Mouse (Mus musculus) hindbrain, postnatal 0 days (tissue): ENCODE results near the gene Tbc1d21. TPM values are rescaled to one million over a fixed set of nuclear protein-coding genes. Genes with fewer than 3 reads are reported as not detected.
A peak's percentile ranks its signal among the peaks of the same experiment; 100 is the strongest.

Experiments used
- ATAC-seq: fragments of 200-750 bp; cut with Nextera tagmentation; 2 replicates; pipeline ENCODE4 v1.8.0; 2017; ENCODE audit warnings: mild to moderate bottlenecking, moderate TSS enrichment, moderate library complexity
- DNase-seq: peaks from one replicate; pipeline ENCODE4 v3.0.0-alpha.2; 2015; ENCODE audit warnings: low spot score
- H3K27ac ChIP-seq: fragments of 300-500 bp; sonication (generic); 2 replicates; pipeline ENCODE4 v1.5.1; 2014; ENCODE audit warnings: mild to moderate bottlenecking
- H3K27me3 ChIP-seq: fragments of 300-500 bp; sonication (generic); 2 replicates; pipeline ENCODE4 v1.6.1; 2014; ENCODE audit warnings: low read length, mixed read lengths; ENCODE audit not compliant: insufficient read depth
- H3K36me3 ChIP-seq: fragments of 300-500 bp; sonication (generic); 2 replicates; pipeline ENCODE4 v1.6.1; 2014; ENCODE audit warnings: low read length, mixed read lengths; ENCODE audit not compliant: insufficient read depth
- H3K4me1 ChIP-seq: fragments of 300-500 bp; sonication (generic); 2 replicates; pipeline ENCODE4 v1.6.1; 2014; ENCODE audit warnings: antibody characterized with exemption, low read length, mixed read lengths; ENCODE audit not compliant: insufficient read depth
- H3K4me2 ChIP-seq: fragments of 300-500 bp; sonication (generic); 2 replicates; pipeline ENCODE4 v1.6.1; 2014; ENCODE audit warnings: low read depth, mild to moderate bottlenecking, low read length, moderate library complexity, mixed read lengths
- H3K4me3 ChIP-seq: fragments of 300-500 bp; sonication (generic); 2 replicates; pipeline ENCODE4 v1.5.1; 2014; ENCODE audit warnings: low read length
- H3K9ac ChIP-seq: fragments of 300-500 bp; sonication (generic); replicated peaks from 2 replicates; pipeline ENCODE4 v1.6.1; 2014; ENCODE audit warnings: mild to moderate bottlenecking, low read length, moderate library complexity, mixed read lengths
- H3K9me3 ChIP-seq: fragments of 300-500 bp; sonication (generic); 2 replicates; pipeline ENCODE4 v1.6.1; 2016; ENCODE audit warnings: low read length, mixed read lengths
- CTCF ChIP-seq: IDR thresholded peaks from 2 replicates; pipeline ENCODE4 v1.5.1; 2016; ENCODE audit warnings: antibody characterized with exemption, control low read depth, low read depth
- WGBS: fragments of 180-500 bp; shearing (Covaris S2); extraction: QIAGEN DNeasy Blood & Tissue Kit; methylation state at CpG from one replicate; pipeline ENCODE4 v1.1.7; 2014; 5-methylcytosine and 5-hydroxymethylcytosine counted together
- polyA plus RNA-seq: library from polyadenylated mRNA; unstranded; fragments of >200 nt; fragmentation: Nextera tagmentation; extraction: Ambion mirVana; gene quantifications from 2 replicates; pipeline ENCODE4 v1.2.1, GENCODE M21; 2015
- total RNA-seq: library from RNA; depleted of rRNA; stranded (reverse); fragments of >200 nt; gene quantifications from 2 replicates; pipeline ENCODE4 v1.2.3, GENCODE M21; 2014

Gene Tbc1d21
- total and polyA plus RNA-seq, 2 experiments from 2014 or later: not detected

DNA sequence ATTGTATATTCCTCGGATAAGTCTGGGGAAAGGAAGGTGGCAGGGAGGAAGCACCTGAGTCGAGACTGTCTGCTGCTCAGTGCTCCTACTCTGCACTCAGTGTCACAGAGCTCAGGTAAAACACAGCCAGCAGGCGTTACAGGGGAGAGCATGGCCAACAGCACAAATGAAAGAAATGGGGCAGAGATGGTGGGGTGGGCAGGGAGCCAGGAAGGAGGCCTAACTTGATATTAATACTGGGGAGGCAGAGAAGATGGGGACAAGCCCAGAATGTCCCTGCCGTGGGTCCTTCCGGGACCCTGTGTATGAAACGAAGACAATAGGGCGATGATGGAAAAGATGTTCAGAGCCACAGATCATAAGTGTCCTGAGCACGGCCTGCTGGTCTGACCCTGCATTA lies 24.4 kb upstream of the Tbc1d21 start:
- Histone ChIP-seq H3K4me3 (no peak overlapping the region), H3K9ac (no peak overlapping the region), H3K4me2 (no peak overlapping the region), H3K27ac (no peak overlapping the region), H3K9me3 (no peaks in the 10 kb centered on the region), H3K36me3 (no peaks in the 10 kb centered on the region), H3K27me3 (no peaks in the 10 kb centered on the region), H3K4me1 (no peaks in the 10 kb centered on the region; the same call in 1 of the 2 replicates)
- WGBS: 79% methylated on average over 8 of the region's 8 CpGs
- DNase-seq (no peak), ATAC-seq (no peak)
- no peak for TF ChIP-seq CTCF

DNA sequence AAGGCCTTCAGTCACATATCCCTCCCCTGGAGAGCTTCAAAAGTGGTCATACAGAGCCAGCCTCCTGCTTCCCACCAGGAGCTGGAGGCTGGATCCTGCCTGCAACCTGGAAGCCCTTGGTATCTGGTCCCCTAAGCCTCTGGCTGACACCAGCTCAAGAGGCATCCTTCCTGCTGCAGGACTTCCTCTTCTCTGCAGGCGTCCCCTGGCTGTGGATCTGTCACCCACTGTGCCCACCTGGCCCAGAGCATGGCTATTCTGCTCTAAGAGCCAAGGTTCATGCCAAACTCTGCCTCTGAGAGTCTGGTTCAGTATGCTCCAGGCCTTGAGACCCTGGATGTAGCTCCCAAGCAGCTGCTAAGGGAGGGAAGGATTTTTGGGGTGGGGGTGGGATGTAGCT lies 23.6 kb upstream of the Tbc1d21 start:
- Histone ChIP-seq H3K27ac (no peak overlapping the region), H3K27me3 (no peaks in the 10 kb centered on the region), H3K9ac (no peak overlapping the region), H3K4me1 (no peaks in the 10 kb centered on the region; the same call in 1 of the 2 replicates), H3K4me3 (no peak overlapping the region), H3K36me3 (no peaks in the 10 kb centered on the region), H3K4me2 (no peak overlapping the region), H3K9me3 (no peaks in the 10 kb centered on the region)
- TF ChIP-seq CTCF: no peak
- WGBS: 70% methylated on average over 1 of the region's 1 CpGs
- ATAC-seq (no peak), DNase-seq (peak; percentile 40)

DNA sequence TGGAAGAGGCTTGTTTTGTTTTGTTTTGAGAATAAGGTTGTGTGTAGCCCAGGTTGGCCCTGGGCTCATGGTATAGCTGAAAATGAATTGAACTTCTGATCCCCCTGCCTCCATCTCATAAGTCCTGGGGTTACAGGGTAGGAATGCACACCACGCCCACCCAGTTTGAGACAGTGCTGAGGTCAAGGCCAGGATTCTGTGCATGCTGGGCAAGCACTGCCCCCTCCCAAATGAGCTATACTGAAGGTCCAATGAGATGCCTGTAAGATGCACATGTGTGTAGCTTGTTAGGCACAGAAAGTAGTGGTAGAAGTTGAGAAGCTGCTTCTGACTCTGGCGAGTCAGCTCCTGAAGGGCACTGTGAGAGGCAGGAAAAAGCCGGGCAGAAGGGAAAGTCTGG lies 18.1 kb upstream of the Tbc1d21 start:
- Histone ChIP-seq H3K36me3 (no peaks in the 10 kb centered on the region), H3K4me1 (no peaks in the 10 kb centered on the region; the same call in 1 of the 2 replicates), H3K27me3 (no peaks in the 10 kb centered on the region), H3K4me2 (no peak overlapping the region), H3K27ac (no peak overlapping the region), H3K9ac (no peak overlapping the region), H3K4me3 (no peak overlapping the region), H3K9me3 (no peaks in the 10 kb centered on the region)
- 70% methylated on average over 3 of the region's 3 CpGs for WGBS
- no peak for DNase-seq
- TF ChIP-seq CTCF: no peak
- no peak for ATAC-seq

GRCm38 (mm10) chr9:58378878-58379277 lies 8.6 kb upstream of the Tbc1d21 start:
- DNase-seq (no peak), ATAC-seq (no peak)
- no peak overlapping the region for H3K4me3 ChIP-seq
- no peaks in the 10 kb centered on the region for H3K9me3 ChIP-seq
- TF ChIP-seq CTCF: no peak
- no peaks in the 10 kb centered on the region for H3K4me1 ChIP-seq
- no peaks in the 10 kb centered on the region for H3K27me3 ChIP-seq
- 62% methylated on average over 4 of the region's 4 CpGs for WGBS
- no peak overlapping the region for H3K4me2 ChIP-seq
- no peak overlapping the region for H3K27ac ChIP-seq
- no peaks in the 10 kb centered on the region for H3K36me3 ChIP-seq
- no peak overlapping the region for H3K9ac ChIP-seq

DNA sequence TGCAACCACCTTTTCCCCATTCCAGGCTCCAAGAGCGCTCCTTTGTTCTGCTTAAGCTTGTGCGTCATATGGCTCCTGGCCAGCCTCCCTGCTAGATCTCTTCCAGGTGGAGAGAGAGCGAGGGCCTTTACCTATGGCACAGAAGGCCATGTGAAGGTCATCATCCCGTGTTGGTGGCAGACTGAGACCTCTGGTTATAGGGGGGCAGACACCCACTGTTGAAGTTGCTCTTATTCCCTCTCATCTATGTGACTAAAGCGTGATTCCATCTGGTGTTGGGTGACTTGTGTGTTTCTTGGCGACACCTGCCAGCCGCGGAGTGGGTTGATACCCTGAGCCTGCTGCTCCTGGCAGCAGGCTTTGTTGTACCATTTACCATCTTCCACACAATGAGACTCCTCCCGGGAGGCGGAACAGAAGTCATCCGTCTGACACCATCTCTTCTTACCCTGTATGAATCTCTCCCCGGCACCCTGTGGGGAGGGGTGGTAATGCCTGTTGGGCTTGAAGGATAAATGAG lies 3.7 kb upstream of the Tbc1d21 start:
- Histone ChIP-seq H3K4me3 (no peak overlapping the region), H3K9ac (no peak overlapping the region), H3K9me3 (no peaks in the 10 kb centered on the region), H3K4me1 (no peaks in the 10 kb centered on the region), H3K36me3 (no peaks in the 10 kb centered on the region), H3K27ac (no peak overlapping the region), H3K4me2 (no peak overlapping the region), H3K27me3 (no peaks in the 10 kb centered on the region)
- DNase-seq: peak; percentile 9
- no peak for TF ChIP-seq CTCF
- 45% methylated on average over 12 of the region's 12 CpGs for WGBS
- ATAC-seq: 0 out of 2 replicates have a peak, but pooled peaks have one; percentile 29

GRCm38 (mm10) chr9:58371914-58372313 lies 1.7 kb upstream of the Tbc1d21 start:
- WGBS: 52% methylated on average over 8 of the region's 8 CpGs
- no peak for ATAC-seq
- no peak overlapping the region for H3K9ac ChIP-seq

DNA sequence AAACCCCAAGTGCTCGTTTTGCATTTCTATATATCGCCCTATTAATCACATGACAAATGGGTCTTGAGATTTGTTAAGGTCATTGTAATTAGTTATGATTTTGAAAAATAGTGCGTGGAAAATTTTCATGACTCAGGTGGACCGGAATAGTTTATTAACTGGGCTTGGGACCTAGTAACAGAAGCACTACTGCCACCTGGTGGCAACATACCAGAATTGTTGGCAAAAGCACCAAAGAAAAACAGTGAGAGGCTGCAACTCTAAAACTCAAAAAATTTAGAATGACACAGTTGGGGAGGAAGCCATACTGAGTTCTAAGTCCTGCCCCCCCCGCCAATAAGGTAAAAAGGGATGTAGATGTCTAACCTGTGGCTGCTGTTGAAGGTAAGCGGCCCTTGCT lies 611 bp downstream of the Tbc1d21 start:
- Histone ChIP-seq H3K36me3 (no peaks in the 10 kb centered on the region), H3K9ac (no peak overlapping the region), H3K4me2 (no peak overlapping the region), H3K4me3 (no peak overlapping the region), H3K27ac (no peak overlapping the region), H3K27me3 (no peaks in the 10 kb centered on the region), H3K4me1 (no peaks in the 10 kb centered on the region), H3K9me3 (no peaks in the 10 kb centered on the region)
- peak; percentile 64 for DNase-seq
- ATAC-seq: no peak
- TF ChIP-seq CTCF: peak; percentile 61
- WGBS: 53% methylated on average over 6 of the region's 6 CpGs

More at GRCm38 (mm10) chr9:58371914-58372313, 1.7 kb upstream of the Tbc1d21 start:
- no peak overlapping the region for H3K27ac ChIP-seq
- no peak overlapping the region for H3K4me3 ChIP-seq
- DNase-seq: peak; percentile 4
- no peaks in the 10 kb centered on the region for H3K27me3 ChIP-seq
- no peak overlapping the region for H3K4me2 ChIP-seq
- no peak for TF ChIP-seq CTCF
- H3K9me3 ChIP-seq: no peaks in the 10 kb centered on the region
- no peaks in the 10 kb centered on the region for H3K4me1 ChIP-seq
- H3K36me3 ChIP-seq: no peaks in the 10 kb centered on the region
